Mouse (Mus musculus) neutrophil, adult 5-6 weeks (primary cell): ENCODE results near the gene Ppip5k2. TPM values are rescaled to one million over a fixed set of nuclear protein-coding genes. Genes with fewer than 3 reads are reported as not detected.

Experiments used
- ATAC-seq: fragments of 151-379, 151-347 bp; 2 replicates; pipeline ENCODE4 v1.8.0; 2017; ENCODE audit warnings: mild to moderate bottlenecking, moderate TSS enrichment; ENCODE audit not compliant: insufficient number of reproducible peaks, poor library complexity, low FRiP score, severe bottlenecking; ENCODE audit errors: extremely low read depth
- total RNA-seq: library from RNA; stranded (forward); fragments of 200-1000 nt; gene quantifications from 2 replicates; pipeline ENCODE4 v1.2.3, GENCODE M21; 2017

Ppip5k2 gene
- total RNA-seq, 1 experiment from 2014 or later, result 46.6 TPM

GRCm38 (mm10) chr1:97761477-97761876 lies 8.7 kb downstream of the Ppip5k2 start:
- ATAC-seq, result no peak

DNA sequence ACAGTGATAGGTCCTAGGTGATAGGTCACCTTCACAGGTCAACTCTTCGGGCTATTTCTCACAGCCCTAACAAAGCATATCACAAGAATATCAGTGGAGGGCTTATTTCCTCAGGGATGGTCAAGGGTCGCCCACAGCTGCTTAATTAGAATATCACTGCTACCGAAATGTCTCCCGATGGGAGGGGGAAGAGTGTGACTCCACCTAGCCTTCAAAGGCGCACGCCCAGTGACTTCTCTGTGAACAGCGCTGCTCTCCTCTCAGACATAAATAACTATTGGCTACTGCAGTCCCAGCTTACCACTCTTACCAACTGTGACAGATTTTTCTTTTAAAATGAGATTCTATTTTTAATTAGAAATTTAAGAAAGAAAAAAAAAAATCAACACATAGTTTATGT lies 9.6 kb downstream of the Ppip5k2 start:
- no peak for ATAC-seq

GRCm38 (mm10) chr1:97759841-97760240 lies 10.4 kb downstream of the Ppip5k2 start:
- ATAC-seq, result no peak

DNA sequence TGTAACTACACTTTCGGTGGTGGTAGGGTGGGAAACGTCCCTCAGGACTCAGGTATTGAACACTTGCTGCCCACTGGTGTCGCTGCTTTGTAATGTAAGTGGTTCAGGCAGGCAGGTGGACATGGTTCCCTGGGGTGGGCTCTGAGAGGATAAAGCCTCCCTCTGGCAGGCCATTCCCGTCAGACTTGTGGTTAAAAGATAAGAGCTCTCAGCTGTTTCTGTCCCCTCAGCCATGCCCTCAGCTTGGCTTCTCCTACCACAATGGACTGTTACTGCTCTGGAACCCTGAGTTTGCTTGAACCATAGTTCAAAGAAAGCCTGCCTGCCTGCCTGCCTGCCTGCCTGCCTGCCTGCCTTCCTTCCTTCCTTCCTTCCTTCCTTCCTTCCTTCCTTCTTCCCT lies 15.8 kb downstream of the Ppip5k2 start:
- no peak for ATAC-seq

DNA sequence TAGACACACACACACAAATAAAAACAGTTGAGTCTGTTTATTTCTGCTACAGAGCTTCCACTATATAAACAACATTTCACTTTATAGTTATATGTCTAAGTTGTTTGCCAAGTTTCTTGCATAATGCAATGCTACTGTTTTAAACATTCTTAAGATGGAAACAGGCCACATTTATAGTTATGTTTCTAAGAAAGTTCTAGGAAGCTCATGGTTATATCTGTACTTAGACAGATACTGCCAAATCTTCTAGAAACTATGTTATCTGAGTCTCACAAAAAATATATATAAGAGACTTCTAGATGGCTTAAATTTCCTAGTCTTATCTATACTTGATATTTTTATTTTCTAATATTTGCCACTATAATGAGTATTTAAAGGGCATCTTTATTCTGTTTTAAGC lies 17.0 kb downstream of the Ppip5k2 start:
- no peak for ATAC-seq

DNA sequence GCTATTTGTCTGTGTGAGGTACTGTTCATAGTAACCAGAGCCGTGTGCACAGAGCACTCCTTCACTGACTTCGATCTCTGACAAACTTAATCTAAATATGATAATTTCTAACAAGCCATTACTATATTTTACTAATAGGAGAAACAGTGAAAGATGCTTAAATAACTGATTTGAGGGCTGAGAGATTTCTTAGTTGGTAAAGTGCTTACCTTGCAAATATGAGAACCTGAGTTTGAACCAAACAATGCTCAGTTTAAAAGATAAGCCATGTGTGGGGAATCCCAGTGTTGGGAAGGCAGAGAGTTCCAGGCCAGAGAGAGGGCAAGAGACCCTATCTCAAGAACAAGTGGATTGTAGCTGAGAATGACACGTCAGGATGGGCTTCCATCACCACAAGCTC lies 22.0 kb downstream of the Ppip5k2 start:
- ATAC-seq, result no peak

- ATAC-seq, result no peak
These were observed 23.9 kb downstream of the Ppip5k2 start for GRCm38 (mm10) chr1:97746261-97746660.

GRCm38 (mm10) chr1:97745712-97746111 lies 24.5 kb downstream of the Ppip5k2 start:
- no peak for ATAC-seq

DNA sequence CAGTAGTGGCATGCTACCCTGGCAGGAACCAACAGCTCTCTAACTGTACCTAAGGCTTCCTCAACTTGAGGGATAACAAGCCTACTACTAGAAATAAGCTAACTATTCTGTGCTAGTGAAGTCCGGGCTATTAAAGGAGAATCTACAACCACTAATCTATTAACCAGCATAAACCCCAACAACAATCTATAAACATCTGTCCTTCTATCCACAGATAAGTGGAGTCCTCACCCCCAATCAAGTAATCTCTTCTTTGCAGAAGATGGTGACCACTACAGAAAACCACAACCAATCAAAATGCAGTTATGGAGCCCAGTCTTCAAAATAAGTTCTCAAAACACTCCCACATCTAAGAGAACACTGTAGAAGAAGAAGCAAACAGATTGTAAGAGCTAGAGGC lies 27.1 kb downstream of the Ppip5k2 start:
- no peak for ATAC-seq

- ATAC-seq, result no peak
These were observed 40.9 kb downstream of the Ppip5k2 start for GRCm38 (mm10) chr1:97729339-97729738.

DNA sequence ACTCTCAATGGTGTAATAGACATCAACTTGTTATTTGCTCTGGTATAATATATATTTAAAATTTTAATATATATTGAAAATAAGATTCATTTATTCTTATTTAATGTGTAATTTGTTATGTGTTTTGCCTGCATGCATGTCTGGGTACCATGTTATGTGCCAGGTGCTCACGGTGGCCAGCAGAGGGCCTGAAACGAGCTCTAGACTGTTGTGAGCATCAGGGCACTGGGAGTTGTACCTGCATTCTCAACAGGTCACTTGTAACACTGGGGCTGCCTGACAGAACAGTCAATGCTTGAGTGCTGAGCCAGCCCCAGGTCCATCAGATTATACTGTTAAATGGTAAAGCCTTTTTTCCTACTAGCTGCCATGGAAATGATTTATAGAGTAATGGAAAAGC lies 43.5 kb downstream of the Ppip5k2 start:
- no peak for ATAC-seq

DNA sequence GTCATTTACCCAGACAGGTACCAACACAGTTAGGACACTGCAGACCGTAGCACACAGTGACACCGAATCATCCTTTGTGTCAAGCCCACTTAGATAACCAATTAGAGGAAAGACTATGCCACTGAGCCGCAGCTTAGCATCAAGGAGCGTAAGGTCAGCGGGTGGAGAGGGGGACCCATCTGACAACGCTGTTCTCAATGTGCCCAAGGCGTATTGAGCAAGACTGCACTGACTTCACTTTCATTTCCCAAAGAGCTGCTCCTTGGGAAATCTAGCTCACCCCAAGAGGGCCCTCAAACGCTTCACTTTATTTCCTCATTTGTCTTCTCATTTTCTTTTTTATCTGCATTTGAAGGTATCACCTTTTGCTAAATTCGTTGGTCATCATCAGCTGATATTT lies 51.8 kb downstream of the Ppip5k2 start:
- ATAC-seq, result 0 out of 2 replicates have a peak, but pooled peaks have one; percentile 13

DNA sequence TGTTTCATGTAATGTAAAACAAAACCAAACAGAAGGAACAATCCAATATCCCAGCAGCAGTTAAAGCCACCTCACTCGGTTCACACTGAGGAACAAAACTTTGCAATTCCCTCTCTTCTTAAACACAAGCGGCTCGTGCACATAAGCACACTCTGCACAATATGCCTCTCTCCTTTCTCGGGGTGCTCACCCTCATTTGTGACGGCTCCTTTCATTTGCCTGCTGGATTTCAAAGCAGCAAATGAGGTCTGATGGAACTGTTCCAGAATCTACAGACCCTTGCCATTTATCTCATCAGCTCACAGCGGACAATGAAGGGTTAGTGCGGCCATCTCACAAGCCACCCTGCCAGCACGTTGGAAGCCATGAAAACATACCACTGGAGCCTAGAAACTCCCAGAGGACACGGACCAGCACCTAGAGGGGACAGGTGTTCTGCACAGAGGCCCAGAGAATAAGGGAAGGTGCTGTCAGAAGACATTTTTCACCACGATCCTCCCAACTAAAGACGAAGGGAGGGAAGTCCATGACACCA lies 55.8 kb downstream of the Ppip5k2 start:
- no peak for ATAC-seq

DNA sequence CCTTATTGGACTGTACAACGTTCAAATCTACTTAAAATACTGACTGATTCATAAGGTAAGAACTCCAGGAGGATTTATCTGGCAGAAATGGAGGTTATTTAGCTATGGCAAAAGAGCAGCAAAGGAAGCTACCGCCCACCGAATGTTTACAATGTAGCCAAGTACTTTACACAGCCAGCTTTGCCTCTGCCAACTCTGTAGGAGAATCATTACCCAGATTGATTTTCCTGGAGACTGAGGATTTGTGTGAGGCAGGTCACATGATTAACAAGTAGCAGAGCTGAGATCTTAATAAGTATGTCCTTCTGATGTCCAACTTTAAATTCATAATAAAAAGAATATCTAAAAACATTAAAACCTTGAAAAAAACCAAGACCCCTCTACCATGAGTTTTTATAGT lies 59.7 kb downstream of the Ppip5k2 start:
- no peak for ATAC-seq

- ATAC-seq, result no peak
These were observed 64.8 kb downstream of the Ppip5k2 start for GRCm38 (mm10) chr1:97705389-97705788.

DNA sequence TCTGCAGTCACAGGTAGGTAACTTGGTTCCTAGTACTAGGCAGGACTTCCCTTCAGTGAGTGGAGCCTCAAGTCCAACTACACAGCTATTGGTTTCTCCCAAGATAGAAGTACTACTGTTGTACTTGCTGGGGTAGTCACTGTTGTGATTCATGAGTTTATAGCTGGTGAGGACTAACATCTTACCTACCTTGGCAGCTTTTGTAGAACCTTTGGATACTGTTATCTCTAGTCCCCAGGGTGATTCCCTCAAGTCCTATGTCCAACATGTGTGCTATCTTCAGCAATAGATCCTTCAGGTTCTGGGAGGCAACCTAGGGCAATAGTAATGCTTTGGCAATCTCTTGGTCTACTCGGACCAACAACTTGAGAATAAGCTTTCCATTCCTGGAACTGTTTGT lies 65.6 kb downstream of the Ppip5k2 start:
- ATAC-seq, result no peak

DNA sequence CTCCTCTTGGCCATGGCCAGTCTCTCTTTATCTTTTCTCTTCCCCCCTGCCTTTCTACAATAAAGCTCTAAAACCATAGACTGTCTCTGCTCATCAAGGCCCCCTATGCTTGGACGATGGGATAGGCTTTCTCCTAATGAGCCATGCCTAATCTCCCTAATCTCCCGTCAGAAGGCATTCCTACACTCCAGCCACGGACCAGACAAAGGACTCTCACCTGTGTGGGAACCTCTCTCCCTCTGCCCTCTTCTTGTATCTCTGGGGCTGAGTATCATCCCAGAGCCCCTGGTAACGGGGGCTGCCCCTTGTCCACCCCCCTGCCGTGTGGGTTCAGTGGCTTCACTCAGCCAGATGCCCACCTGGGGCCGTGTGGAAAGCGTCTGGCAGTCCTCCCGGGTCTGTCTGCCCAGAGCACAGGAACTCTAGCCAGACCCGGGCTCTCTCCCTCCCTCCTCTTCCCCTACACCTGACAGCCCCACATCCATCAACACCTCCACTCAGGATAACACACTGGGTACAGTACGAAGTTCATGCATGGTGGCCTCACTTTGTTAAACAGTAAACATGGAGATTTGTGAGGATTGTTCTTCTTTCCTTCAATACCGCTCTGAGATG lies 71.1 kb downstream of the Ppip5k2 start:
- ATAC-seq, result no peak

- ATAC-seq, result no peak
These were observed 72.9 kb downstream of the Ppip5k2 start for GRCm38 (mm10) chr1:97697273-97697672.

DNA sequence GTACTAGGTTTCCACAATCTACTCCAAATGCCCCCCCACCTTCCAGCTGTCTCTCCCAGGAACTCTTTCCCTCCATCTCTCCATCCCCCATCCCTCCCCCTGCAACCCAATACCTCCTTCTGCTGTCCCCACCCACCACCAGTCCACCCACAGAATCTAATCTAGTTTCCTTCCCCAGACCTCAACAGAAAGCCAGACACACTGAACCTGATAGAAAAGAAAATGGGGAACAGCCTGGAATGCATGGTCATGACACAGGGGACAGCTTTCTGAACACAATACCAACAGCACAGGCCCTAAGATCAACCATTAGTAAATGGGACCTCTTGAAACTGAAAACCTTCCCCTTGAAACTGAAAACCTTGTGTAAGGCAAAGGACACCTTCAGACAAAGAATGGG lies 76.4 kb downstream of the Ppip5k2 start:
- no peak for ATAC-seq

GRCm38 (mm10) chr1:97688756-97689155 lies 81.5 kb downstream of the Ppip5k2 start:
- ATAC-seq, result peak; percentile 98

GRCm38 (mm10) chr1:97676526-97677177 lies 93.6 kb downstream of the Ppip5k2 start:
- ATAC-seq, result no peak
